Mouse (Mus musculus) heart, adult 11 months (tissue): ENCODE results near the gene Gm49361.

ENCODE experiments used
- DNase-seq: peaks from one replicate; pipeline ENCODE4 v3.0.0; 2022

Gm49361 gene

GRCm38 (mm10) chr14:57729975-57730499 is 15.9 kb downstream of the Gm49361 start:
- peak; percentile 98 for DNase-seq

- DNase-seq, result peak; percentile 97
These were observed 16.5 kb downstream of the Gm49361 start for GRCm38 (mm10) chr14:57729364-57729763.

- DNase-seq, result no peak
These were observed 19.7 kb downstream of the Gm49361 start for GRCm38 (mm10) chr14:57726172-57726571.

- peak; percentile 93 for DNase-seq
These were observed 21.4 kb downstream of the Gm49361 start for GRCm38 (mm10) chr14:57724473-57724872.

- DNase-seq, result no peak
These were observed 27.7 kb downstream of the Gm49361 start for GRCm38 (mm10) chr14:57718245-57718644.

DNA sequence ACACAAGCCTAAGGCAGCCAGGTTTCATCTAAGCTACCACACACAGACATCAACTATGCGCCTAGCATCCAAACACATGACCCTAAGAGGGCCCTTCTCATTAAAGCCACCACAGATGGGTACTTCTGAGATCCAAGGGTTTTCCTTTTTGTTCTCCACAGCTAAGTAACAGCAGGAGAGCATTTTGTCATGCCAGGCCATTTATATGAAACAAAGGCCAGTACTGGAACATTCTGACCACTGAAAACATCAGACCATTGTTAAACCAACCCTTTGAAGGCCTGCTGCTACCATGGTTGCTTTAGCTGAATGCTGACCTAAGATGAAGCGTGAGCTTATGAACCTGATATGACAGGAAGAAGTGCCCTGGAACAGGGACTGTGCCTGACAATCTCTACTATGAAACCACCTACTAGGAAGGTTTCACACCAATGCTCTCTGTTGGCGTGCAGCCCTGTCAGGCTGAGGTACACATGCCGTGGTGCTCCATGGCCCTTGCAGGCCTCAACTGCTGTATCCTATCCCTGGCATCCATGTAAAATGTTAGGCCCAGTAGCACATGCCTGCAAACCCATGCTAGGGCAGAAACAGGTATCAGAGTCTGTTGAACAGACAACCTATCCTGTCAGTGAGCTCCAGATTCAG is 29.2 kb downstream of the Gm49361 start:
- DNase-seq, result no peak

GRCm38 (mm10) chr14:57712884-57713283 is 33.0 kb downstream of the Gm49361 start:
- DNase-seq, result no peak

- DNase-seq, result no peak
These were observed 34.8 kb downstream of the Gm49361 start for GRCm38 (mm10) chr14:57711059-57711458.

DNA sequence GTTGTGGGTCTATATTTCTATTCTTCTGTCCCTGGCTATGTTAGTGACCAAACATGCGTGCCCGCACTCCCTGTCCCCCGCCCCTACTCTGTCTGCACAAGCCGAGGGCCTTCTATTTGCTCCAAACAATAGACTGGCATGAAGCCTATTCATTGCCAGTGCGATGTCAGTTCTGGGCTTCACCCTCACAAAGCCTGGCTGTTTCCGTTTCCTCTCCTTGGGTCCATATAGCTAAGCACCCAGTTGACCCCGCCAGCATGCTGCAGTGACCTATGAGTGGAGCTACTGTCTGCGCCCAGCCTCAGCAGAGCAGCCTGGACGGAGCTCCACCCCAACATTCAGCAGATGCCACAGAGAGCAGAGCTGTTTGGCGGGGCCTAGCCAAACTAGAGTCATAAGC is 36.7 kb downstream of the Gm49361 start:
- peak; percentile 96 for DNase-seq

- no peak for DNase-seq
These were observed 37.3 kb downstream of the Gm49361 start for GRCm38 (mm10) chr14:57708580-57708979.

GRCm38 (mm10) chr14:57707100-57707893 is 38.6 kb downstream of the Gm49361 start:
- peak; percentile 97 for DNase-seq

DNA sequence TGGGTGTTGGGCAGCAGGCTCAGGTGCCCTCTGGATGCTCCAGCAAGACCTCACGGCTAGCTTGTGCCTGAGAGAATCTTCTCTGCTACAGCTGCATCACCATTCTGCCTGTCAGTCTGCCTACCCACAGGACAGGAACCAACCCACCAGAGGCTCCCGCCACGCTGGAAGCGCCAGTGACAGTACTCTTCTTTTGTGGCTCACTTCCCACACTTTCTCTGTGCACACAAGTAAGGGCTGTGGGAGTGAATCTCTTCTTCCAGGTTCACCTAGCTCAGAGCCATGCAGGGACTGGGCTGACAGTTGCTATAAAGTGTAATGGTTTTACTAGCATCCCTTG is 39.2 kb downstream of the Gm49361 start:
- no peak for DNase-seq

GRCm38 (mm10) chr14:57705759-57706158 is 40.1 kb downstream of the Gm49361 start:
- peak; percentile 94 for DNase-seq

- DNase-seq, result no peak
These were observed 40.8 kb downstream of the Gm49361 start for GRCm38 (mm10) chr14:57705075-57705474.

GRCm38 (mm10) chr14:57701915-57702477 is 43.9 kb downstream of the Gm49361 start:
- peak; percentile 86 for DNase-seq

GRCm38 (mm10) chr14:57699461-57699970 is 46.4 kb downstream of the Gm49361 start:
- DNase-seq, result peak; percentile 91

GRCm38 (mm10) chr14:57699016-57699415 is 46.9 kb downstream of the Gm49361 start:
- peak; percentile 66 for DNase-seq

GRCm38 (mm10) chr14:57696066-57696465 is 49.8 kb downstream of the Gm49361 start:
- DNase-seq, result peak; percentile 87

- no peak for DNase-seq
These were observed 50.4 kb downstream of the Gm49361 start for GRCm38 (mm10) chr14:57695550-57695949.

DNA sequence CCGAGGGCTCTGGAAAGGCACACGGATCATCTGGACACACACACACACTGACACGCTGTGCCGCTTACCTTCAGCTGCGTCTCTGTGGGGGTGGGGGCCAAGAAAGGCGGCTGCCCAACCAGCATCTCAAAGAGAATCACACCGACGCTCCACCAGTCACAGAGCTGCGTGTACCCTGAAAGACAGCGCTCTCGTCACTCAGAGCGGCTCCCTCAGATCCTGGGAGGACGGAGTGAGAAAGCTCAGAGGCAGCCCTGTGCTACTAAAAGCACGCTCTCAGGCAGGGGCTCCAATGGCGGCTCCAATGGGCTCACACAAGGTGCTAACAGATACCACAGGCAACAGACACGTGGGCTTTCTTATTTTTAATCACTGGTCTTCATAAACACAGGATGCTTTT is 51.7 kb downstream of the Gm49361 start:
- peak; percentile 76 for DNase-seq

DNA sequence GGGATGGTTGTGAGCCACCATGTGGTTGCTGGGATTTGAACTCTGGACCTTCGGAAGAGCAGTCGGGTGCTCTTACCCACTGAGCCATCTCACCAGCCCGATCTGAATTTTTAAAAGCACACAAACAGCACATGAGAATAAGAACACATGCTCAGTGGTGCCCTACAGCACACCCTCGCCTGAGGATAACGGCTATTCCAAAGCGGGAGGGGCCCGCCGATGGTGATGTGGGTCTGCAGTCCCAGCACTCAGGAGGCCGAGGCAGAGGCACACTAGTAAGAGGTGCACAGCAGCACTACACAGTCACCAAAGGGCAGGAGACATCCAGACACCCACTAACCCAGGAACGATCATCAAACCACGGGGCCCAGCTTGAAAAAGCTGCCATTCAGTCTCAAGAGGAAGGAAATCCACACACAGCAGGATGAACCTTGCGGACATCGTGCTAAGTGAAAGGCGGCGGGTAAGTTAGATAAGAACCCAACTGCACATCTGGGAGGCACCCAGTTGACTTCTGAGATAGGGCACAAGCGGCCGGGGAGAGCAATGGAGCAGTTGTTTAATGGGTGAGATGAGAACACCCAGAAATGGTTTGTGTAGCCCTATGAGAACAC is 53.3 kb downstream of the Gm49361 start:
- DNase-seq, result peak; percentile 53

- DNase-seq, result peak; percentile 88
These were observed 54.6 kb downstream of the Gm49361 start for GRCm38 (mm10) chr14:57691316-57691715.

GRCm38 (mm10) chr14:57690681-57691080 is 55.2 kb downstream of the Gm49361 start:
- peak; percentile 27 for DNase-seq
